Mouse (Mus musculus) G1E (cell line): Measurements from ENCODE around the gene Ngf.

ENCODE experiments used
- CTCF ChIP-seq: IDR thresholded peaks from 2 replicates; pipeline ENCODE4 v1.5.1; 2012; ENCODE audit warnings: low read depth, low read length, inconsistent platforms, mixed read lengths
- POLR2AphosphoS5 ChIP-seq: IDR thresholded peaks from 2 replicates; pipeline ENCODE4 v1.6.1; 2012; ENCODE audit warnings: low read depth, low read length, inconsistent platforms; ENCODE audit not compliant: insufficient replicate concordance

DNA sequence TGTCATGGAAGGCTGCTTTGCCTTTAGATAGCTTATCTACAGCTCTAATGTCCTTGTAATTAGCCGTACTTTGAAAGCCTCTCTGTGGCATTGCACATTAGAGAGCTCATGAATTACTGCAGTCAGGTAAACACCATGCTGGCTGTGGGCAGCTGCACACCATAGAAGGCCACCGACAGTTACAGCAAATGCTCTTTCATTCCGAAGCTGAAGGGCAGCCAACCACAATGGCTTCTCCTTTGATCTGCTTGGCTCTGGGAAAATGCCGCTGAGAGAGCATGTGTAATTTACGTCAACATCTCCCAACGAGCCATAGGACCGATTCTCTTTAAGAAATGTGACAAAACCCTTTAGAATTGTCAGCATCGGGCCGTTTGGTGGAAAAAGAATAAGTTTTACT, 38.7 kb downstream of the Ngf start:
- TF ChIP-seq CTCF (no peak), POLR2AphosphoS5 (no peak)
